Mouse (Mus musculus): ENCODE data around the gene Prickle3.
"Not testable (repeated sequence)": the region's sequence is repeated elsewhere in the genome, so short reads cannot be mapped to it uniquely, and the experiment has no call there.

The Prickle3 gene

DNA sequence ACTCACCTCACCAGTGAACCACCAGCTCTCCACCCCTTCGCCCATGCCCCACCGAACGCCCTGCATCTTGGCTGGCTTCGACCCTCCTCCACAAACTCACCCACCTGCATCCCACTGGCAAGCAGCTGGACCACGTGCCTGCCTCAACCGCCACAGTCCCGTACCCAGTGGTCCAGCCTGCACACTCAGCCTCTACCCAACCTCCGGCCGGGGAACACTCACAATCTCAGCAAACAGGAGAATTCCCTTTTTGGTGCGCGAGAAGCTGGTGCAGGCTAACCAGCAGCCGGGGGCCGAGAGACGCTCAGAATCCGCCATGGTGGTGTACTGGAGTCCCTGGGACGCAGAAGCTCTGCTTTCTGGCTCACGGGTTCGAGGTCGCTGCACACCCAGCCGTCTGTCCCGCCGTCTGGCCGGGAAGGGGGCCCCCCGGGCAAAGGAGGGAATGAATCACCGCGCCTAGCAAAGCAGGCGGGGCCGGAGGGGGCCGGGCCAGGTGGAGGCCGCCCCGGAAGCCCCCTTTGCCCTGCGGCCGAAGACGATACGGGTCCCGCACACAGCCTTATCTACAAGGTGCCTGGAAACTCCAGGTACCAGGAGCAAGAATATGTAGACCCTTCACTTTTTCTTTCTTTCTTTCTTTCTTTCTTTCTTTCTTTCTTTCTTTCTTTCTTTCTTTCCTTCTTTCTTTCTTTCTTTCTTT lies 14.0 kb downstream of the Prickle3 start, which contains the start of gene Plp2:
Gene Plp2, minus strand, starts transcription at position 470 of the 703 bp plus-strand sequence.
- DNase-seq (ENCODE audit: extremely low read depth, insufficient read length, low spot score) = peak; percentile 72

DNA sequence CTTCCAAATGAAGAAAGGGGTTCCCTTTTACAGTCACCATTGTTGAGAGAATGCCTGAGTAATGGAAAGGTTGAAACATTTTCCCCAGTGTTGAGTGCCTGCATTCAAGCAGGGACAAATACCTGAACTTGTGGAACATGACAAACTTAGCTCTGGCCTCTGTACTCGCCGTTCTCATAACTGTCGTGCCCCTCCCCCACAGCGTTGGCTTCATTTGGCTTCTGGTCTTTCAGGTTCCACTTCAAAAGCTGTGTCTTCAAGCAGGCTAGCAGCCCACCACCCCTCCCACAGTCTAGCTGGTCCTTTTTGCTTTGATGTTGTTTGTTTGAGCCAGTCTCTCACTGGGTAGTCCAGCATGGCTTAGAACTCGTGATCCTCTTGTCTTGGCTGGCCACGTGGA lies 15.7 kb downstream of the Prickle3 start:
- no peak for DNase-seq (ENCODE audit: extremely low read depth, insufficient read length, low spot score)

DNA sequence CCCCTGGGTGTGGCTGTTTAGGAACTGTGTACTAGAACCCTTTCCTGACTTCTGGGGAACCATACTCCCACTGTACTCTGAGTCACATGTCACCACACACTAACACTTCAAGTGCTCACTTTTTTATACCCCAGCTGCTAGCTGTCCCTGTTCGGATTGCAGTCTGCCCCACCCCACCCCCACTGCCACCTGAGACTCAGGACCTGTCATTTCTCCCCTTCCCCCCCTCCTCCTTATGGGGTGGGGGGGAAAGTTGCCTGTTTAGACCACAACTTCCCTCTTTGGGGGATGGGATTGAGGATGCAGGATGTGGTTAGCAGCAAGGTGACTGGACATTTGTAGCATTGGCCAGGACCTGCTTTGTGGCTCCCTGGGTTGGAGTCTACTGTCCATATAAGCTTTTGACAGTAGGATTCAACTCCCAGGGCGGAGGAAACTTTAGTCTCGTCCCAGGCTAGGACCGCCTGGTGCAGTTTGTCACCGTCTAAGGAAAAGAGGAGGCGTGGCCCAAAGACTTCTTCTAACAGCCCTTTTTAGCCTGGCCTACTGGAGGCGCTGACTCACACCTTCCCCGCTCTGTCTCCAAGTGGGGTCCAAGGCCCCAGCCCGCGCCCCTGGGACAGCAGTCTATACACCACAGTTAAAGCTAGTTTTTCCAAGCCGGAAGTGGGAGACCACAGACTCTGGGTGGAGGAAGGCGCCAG lies 16.7 kb downstream of the Prickle3 start:
- DNase-seq (ENCODE audit: extremely low read depth, insufficient read length, low spot score) = peak; percentile 75

DNA sequence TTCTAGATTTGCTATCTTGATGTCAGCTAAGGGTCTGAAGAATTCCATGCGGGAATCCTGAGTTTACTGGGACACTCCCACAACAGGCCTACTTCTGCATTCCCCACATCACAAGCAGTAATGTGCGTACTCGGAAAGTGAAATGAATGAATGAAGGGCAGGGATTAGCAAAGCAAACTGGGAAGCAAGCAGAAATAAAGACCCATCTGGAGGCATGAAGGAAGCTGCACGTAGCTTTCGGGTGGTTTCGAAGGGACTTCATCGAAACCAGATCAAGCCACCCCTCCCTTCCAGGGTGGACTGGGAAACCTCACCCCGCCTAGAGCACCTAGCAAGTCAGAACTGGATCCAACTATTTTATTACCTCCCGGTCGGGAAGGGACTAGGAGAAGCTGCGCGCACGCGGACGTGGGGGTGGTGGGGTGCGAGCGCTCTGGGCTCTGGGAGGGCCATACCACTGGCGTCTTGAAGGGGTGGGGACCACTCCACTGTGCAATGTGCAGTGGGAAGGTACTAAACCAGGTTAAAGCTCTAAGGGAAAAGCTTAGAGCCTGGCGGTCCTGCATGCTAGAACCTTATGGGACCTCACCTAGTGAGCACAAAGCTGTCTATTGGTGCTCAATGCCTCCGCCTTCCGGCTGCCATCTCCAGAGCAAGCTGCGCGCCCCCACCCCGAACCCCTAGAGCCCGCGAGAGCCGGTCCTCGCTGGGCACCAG lies 17.4 kb downstream of the Prickle3 start:
- no peak for DNase-seq (ENCODE audit: extremely low read depth, insufficient read length, low spot score)

DNA sequence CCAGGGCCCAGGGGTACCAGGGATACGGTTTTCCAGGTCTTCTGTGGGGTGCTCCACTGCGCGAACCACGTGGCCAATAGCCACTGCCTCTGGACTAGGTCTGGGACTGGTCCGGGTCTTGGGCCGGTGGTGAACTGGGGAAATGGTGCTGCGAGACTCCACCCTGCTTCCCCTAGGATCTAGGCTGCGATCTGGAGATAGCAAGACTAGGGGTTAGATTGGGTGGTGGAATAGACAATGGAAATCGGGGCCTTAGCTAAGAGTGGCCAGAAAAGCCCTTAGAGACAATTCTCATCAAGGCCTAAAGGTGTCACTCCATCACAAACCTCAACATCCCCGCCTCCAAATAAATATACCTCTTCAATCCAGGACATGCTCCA lies 17.9 kb downstream of the Prickle3 start:
- DNase-seq (ENCODE audit: extremely low read depth, insufficient read length, low spot score) = no peak

DNA sequence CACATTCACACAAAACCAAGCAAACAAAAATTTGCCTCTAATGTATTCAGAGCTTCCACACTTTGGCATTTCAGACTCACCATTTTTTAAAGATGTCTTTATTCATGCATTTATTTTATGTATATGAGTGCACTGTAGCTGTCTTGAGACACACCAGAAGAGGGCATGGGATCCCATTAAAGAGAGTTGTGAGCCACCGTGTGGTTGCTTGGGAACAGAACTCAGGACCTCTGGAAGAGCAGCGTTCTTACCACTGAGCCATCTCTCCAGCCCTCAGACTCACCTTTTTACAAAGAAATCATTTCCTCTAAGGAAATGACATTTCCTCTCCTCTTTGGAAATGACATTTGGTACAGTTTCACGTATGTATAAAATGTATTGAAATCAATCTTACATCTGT lies 21.9 kb downstream of the Prickle3 start:
- DNase-seq (ENCODE audit: extremely low read depth, insufficient read length, low spot score) = no peak

DNA sequence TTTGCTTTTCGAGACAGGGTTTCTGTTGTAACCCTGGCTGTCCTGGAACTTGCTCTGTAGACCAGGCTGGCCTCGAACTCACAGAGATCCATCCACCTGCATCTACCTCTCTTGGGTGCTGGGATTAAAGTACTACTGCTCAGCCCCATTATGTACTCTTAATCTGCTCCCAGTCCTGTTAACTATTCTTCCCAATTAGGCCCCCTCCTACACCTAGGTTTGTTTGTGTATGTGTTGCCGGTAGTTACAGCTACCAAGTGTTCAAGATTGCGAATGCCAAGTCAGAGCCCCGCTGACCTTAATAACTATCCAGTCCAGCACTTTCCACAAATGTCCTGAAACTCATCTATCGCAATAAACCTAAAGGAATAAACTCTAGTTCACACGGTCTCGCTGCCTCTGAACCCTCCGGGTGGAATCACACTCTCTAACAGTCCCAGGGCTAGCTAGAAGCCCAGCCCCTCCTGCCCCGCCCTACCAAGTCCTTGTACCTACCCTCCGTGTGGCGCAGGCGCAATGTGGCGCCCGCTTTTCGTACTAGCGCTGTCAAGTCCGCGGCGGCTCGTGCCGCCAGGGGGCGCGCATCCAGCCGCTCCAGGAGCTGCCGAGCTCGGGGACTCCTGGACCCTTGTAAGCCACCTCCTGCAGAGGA lies 22.5 kb downstream of the Prickle3 start:
- peak; percentile 94 for DNase-seq (ENCODE audit: extremely low read depth, insufficient read length, low spot score)

DNA sequence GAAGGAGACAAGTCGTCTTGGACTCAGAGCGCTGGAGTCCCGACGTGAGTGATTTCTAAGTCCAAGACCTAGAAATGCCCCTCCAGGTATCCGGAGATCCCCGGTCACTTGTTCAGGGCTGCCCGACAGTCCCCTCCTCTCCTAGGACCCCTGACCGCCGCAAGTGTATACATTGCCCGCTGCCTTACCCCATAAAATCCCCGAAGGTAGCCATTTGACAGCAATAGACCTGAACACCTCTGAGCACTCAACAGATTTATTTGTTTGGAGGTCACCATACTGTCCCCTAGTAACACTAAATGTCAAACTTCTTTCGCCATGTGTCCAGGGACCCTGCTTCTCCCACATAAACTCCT lies 23.0 kb downstream of the Prickle3 start:
- DNase-seq (ENCODE audit: extremely low read depth, insufficient read length, low spot score) = no peak

DNA sequence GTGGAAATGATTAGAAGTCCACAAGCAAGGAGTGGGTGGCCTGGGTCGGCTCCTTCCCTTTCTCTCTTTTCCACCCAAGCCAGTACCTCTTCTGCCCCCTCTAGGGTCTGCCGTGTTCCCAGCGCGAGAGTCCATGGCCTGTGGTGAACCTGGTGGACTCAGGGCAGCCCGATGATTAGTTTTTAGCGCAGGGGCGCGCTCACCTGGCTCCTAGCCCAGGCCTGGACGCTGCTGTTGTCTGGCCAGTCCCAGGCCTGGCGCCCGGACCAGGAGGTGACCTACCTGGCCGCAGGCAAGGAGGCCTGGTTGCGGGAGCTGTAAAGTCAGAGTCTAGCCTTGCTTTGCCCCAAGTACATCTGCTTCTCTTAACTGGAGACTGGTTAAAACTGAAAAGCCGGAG lies 23.8 kb downstream of the Prickle3 start, which contains the start of gene Magix:
Gene Magix, minus strand, starts transcription at position 388 of the 400 bp plus-strand sequence.
- DNase-seq (ENCODE audit: extremely low read depth, insufficient read length, low spot score) = no peak

DNA sequence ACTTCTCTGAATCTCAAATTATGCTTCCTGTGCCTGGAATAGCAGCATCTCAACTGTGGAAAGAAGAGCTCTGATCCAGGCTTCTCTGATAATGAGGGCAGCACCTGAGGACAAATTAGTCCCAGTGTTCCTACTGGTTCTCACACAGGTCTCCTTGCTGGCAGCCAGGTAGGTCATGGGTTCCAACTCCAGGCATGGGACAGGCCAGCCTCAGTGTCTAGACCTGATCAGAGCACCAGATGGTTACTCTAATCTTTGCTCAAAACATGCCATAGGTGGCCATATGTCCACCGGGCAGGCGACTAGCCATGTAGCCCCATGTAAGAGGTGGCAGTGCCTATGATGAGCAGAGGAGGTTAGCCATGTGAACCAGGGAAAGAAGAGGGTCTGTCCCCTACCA lies 31.3 kb downstream of the Prickle3 start:
- no peak for DNase-seq (ENCODE audit: extremely low read depth, insufficient read length, low spot score)

DNA sequence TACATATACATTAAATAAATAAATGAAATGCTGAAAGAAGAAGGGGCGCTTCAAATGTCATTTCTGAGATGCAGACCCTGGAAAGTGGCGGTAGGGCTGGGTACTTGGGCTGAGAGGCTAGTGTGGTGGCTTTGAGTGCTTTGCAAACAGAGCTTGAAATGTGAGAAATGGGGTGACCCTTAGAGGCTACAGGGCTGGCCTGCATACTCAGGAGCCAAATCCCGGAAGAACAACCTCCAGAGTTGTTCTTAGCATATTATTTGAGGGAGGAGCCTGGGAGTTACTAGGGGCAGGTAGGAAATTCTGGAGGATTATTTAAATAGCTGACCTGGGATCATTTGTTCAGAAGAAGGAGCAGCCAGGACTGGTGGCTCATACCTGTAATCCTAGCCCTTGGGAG lies 33.4 kb downstream of the Prickle3 start:
- DNase-seq (ENCODE audit: extremely low read depth, insufficient read length, low spot score) = no peak

DNA sequence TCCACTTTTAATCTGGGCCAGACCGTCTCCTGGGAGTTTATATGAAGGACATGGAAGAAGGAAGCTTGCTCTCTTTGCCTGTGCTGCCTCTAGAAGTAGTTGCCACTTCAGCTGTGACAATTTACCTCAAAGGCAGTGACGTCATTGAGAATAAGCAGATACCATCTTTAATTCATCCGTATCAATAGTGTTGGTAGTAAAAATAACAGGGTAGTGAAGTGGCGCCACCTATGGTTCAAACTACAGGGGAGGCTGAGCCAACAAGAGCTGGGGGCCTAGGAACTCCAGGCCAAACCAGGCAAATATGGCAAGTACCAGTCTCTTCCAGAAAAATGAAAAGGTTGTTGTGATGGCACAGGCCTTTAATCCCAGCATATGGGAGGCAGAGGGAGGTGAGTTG lies 35.8 kb downstream of the Prickle3 start:
- DNase-seq (ENCODE audit: extremely low read depth, insufficient read length, low spot score) = no peak

DNA sequence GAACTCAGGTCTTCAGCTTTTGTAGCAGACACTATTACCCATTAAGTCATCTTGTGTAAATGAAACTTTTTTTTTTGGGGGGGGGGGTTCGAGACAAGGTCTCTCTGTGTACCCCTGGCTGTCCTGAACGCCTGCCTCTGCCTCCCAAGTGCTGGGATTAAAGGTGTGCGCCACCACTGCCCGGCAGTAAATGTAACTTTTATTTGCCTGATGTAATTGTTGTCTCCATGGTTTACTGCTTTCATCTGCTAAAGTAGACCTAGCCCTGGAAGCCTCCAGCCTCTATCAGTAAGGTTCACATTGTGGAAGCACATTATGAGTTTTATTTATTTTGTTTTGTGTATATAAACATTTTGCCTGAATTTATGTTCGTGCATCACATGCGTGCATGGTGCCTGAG lies 39.5 kb downstream of the Prickle3 start:
- DNase-seq (ENCODE audit: extremely low read depth, insufficient read length, low spot score) = no peak

DNA sequence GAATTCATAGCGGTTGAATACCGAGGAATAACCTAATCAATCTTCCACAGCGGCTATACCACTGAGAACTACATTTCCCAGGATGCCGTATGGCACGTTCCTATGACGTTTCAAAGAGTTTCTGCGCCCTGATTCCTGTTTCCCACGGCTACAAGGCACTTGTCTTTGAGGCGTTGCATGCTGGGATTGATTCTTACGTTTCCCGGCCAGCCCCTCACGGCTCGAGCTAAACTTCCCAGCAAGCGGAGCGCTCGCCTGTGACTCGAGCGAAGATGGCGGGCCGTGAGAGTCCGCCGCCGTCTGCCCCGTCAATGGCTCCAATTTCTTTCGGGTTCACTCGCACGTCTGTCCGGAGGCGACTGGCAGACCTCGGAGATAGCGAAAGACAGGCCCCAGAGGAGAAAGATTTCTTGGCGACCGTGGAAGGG lies 39.9 kb downstream of the Prickle3 start, which contains the start of gene Gpkow:
Gene Gpkow, plus strand, starts transcription at position 178 of the 428 bp plus-strand sequence.
- peak; percentile 81 for DNase-seq (ENCODE audit: extremely low read depth, insufficient read length, low spot score)

DNA sequence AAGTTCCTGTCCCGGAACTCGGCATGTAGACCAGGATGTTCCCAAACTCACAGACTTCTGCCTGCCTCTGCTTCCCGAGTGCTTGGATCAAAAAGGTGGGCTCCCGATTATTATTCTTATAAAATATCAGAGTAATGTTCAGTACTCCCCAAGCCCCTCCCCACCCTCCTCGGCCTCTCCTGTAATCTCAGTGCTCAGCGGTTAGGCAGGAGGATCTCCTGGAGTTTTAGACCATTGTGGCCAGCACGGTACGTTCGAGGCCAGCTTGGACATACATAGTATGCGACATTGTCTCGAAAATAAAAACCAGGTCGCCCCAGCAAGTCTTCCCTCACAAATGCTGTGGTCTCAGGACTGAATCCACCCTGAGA lies 56.7 kb downstream of the Prickle3 start:
- not testable (repeated sequence) for DNase-seq (ENCODE audit: extremely low read depth, insufficient read length, low spot score)

DNA sequence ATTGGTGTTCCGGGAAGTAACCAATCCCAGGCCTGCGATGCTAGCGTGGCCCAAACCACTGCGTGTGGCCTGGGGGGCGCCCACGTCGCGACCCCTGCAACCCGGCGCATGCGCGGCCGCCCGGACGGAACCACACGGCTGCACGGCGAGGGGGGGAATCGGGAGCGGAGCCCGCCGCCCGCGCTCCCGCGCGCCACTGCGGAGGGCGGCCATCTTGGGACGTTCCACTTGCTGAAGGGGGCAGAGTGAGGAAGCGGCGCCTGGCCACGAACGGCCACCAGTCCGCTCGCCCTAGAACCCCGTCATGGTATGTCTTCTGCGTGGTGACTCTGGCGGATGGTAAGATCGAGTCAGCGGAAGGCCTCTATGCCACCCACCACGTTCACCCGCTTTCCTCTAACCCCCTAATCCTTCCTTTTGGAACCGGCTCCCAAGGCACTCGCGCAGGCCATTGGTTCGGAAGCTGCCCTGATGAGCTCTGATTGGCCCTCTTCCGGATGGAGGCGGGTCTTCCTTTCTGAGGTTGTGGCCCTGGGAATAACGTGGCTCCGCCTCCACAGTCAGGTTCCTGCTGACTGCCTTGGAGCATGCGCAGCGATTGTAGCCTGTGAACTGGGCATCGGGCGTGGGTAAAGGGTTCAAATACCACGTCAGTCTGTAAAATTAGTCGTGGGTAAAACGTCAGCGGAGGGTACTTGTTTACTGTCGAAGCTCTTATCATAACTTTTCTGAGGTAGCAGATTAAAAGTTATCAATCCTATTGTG lies 57.3 kb downstream of the Prickle3 start, which contains the start of gene Wdr45:
Gene Wdr45, plus strand, starts transcription at position 199 of the 765 bp plus-strand sequence.
- peak; percentile 85 for DNase-seq (ENCODE audit: extremely low read depth, insufficient read length, low spot score)

DNA sequence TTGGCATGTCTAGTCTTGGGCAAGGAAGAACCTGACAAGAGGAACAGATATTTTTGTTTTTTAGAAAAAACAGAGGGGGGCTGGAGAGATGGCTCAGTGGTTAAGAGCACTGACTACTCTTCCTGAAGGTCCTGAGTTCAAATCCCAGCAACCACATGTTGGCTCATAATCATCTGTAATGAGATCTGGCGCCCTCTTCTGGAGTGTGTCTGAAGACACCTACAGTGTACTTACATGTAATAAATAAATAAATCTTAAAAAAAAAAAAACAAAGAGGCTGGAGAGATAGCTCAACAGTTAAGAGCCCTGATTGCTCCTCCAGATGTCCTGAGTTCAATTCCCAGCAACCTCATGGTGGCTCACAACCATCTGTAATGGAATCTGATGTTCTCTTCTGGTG lies 59.0 kb downstream of the Prickle3 start:
- not testable (repeated sequence) for DNase-seq (ENCODE audit: extremely low read depth, insufficient read length, low spot score)

Data from 3134 (cell line).